Mouse (Mus musculus) intestine, postnatal 0 days (tissue): ENCODE results near the gene Slc36a3. TPM values are rescaled to one million over a fixed set of nuclear protein-coding genes. Genes with fewer than 3 reads are reported as not detected.

ENCODE experiments used
- ATAC-seq: fragments of 200-750 bp; cut with Nextera tagmentation; 2 replicates; pipeline ENCODE4 v1.8.0; 2017; ENCODE audit warnings: mild to moderate bottlenecking, moderate TSS enrichment, moderate library complexity
- H3K27ac ChIP-seq: fragments of 300-500 bp; sonication (generic); 2 replicates; pipeline ENCODE4 v1.5.1; 2014; ENCODE audit warnings: mild to moderate bottlenecking, low read depth, low read length, moderate library complexity
- H3K27me3 ChIP-seq: fragments of 300-500 bp; sonication (generic); replicated peaks from 2 replicates; pipeline ENCODE4 v1.6.1; 2014; ENCODE audit warnings: low read length, mixed read lengths; ENCODE audit not compliant: control insufficient read depth, insufficient read depth
- H3K36me3 ChIP-seq: fragments of 300-500 bp; sonication (generic); 2 replicates; pipeline ENCODE4 v1.6.1; 2014; ENCODE audit warnings: mild to moderate bottlenecking, moderate library complexity; ENCODE audit not compliant: control insufficient read depth, insufficient read depth
- H3K4me1 ChIP-seq: fragments of 300-500 bp; sonication (generic); replicated peaks from 2 replicates; pipeline ENCODE4 v1.6.1; 2014; ENCODE audit warnings: antibody characterized with exemption, low read length, mixed read lengths; ENCODE audit not compliant: control insufficient read depth, insufficient read depth
- H3K4me2 ChIP-seq: fragments of 300-500 bp; sonication (generic); replicated peaks from 2 replicates; pipeline ENCODE4 v1.6.1; 2014; ENCODE audit warnings: low read depth, mild to moderate bottlenecking, moderate library complexity
- H3K4me3 ChIP-seq: fragments of 300-500 bp; sonication (generic); 2 replicates; pipeline ENCODE4 v1.5.1; 2014; ENCODE audit warnings: low read depth, low read length
- H3K9ac ChIP-seq: fragments of 300-500 bp; sonication (generic); 2 replicates; pipeline ENCODE4 v1.6.1; 2014; ENCODE audit warnings: mild to moderate bottlenecking, low read depth, low read length
- H3K9me3 ChIP-seq: fragments of 300-500 bp; sonication (generic); 2 replicates; pipeline ENCODE4 v1.6.1; 2016; ENCODE audit warnings: mixed run types; ENCODE audit not compliant: control insufficient read depth
- CTCF ChIP-seq: sonication (generic); IDR thresholded peaks from 2 replicates; pipeline ENCODE4 v1.5.1; 2016; ENCODE audit warnings: low read depth, mild to moderate bottlenecking, control low read depth, antibody characterized with exemption, moderate library complexity
- WGBS: fragments of 180-500 bp; shearing (Covaris S2); extraction: QIAGEN DNeasy Blood & Tissue Kit; methylation state at CpG from one replicate; pipeline ENCODE4 v1.1.7; 2014; 5-methylcytosine and 5-hydroxymethylcytosine counted together
- polyA plus RNA-seq: library from polyadenylated mRNA; unstranded; fragments of >200 nt; fragmentation: Nextera tagmentation; extraction: Ambion mirVana; gene quantifications from 2 replicates; pipeline ENCODE4 v1.2.1, GENCODE M21; 2015

Gene Slc36a3
- polyA plus RNA-seq, 1 experiment from 2014 or later = not detected

GRCm38 (mm10) chr11:55128411-55128810, 23.1 kb downstream of the Slc36a3 start:
- Histone ChIP-seq H3K27me3 (no peaks in the 10 kb centered on the region), H3K4me3 (no peak overlapping the region), H3K36me3 (no peaks in the 10 kb centered on the region), H3K9me3 (no peaks in the 10 kb centered on the region), H3K27ac (no peak overlapping the region), H3K9ac (no peak overlapping the region), H3K4me1 (no peaks in the 10 kb centered on the region), H3K4me2 (no peak overlapping the region)
- no peak for ATAC-seq
- TF ChIP-seq CTCF = no peak
- WGBS = 74% methylated on average over 3 of the region's 3 CpGs

GRCm38 (mm10) chr11:55127937-55128336, 23.6 kb downstream of the Slc36a3 start:
- Histone ChIP-seq H3K9me3 (no peaks in the 10 kb centered on the region), H3K27ac (no peak overlapping the region), H3K9ac (no peak overlapping the region), H3K4me1 (no peaks in the 10 kb centered on the region), H3K4me3 (no peak overlapping the region), H3K4me2 (no peak overlapping the region), H3K36me3 (no peaks in the 10 kb centered on the region), H3K27me3 (no peaks in the 10 kb centered on the region)
- TF ChIP-seq CTCF = no peak
- no peak for ATAC-seq
- WGBS = 48% methylated on average over 6 of the region's 6 CpGs

- 61% methylated on average over 3 of the region's 3 CpGs for WGBS
- H3K27ac ChIP-seq = no peak overlapping the region
- no peak overlapping the region for H3K9ac ChIP-seq
- no peaks in the 10 kb centered on the region for H3K9me3 ChIP-seq
- no peaks in the 10 kb centered on the region for H3K36me3 ChIP-seq
- TF ChIP-seq CTCF = no peak
- H3K4me1 ChIP-seq = no peaks in the 10 kb centered on the region
- ATAC-seq = no peak
- no peaks in the 10 kb centered on the region for H3K27me3 ChIP-seq
- no peak overlapping the region for H3K4me2 ChIP-seq
- H3K4me3 ChIP-seq = no peak overlapping the region
Measured at GRCm38 (mm10) chr11:55126663-55127062, 24.8 kb downstream of the Slc36a3 start.

- no peaks in the 10 kb centered on the region for H3K4me1 ChIP-seq
- no peaks in the 10 kb centered on the region for H3K36me3 ChIP-seq
- no peak for ATAC-seq
- 88% methylated on average over 1 of the region's 1 CpGs for WGBS
- H3K27me3 ChIP-seq = no peaks in the 10 kb centered on the region
- H3K9ac ChIP-seq = no peak overlapping the region
- no peak overlapping the region for H3K27ac ChIP-seq
- H3K9me3 ChIP-seq = peaks cover 4% of the 10 kb centered on the region; the same call in 1 of the 2 replicates
- H3K4me3 ChIP-seq = no peak overlapping the region
- no peak for TF ChIP-seq CTCF
- no peak overlapping the region for H3K4me2 ChIP-seq
Measured at GRCm38 (mm10) chr11:55121430-55121829, 30.1 kb downstream of the Slc36a3 start.

- Histone ChIP-seq H3K4me3 (no peak overlapping the region), H3K36me3 (no peaks in the 10 kb centered on the region), H3K27me3 (no peaks in the 10 kb centered on the region), H3K27ac (no peak overlapping the region), H3K9ac (no peak overlapping the region), H3K4me1 (no peaks in the 10 kb centered on the region), H3K9me3 (peaks cover 4% of the 10 kb centered on the region; the same call in 1 of the 2 replicates), H3K4me2 (no peak overlapping the region)
- TF ChIP-seq CTCF = no peak
- WGBS = 62% methylated on average over 8 of the region's 8 CpGs
- ATAC-seq = no peak
Measured at GRCm38 (mm10) chr11:55120821-55121271, 30.7 kb downstream of the Slc36a3 start.

- peaks cover 4% of the 10 kb centered on the region; the same call in 1 of the 2 replicates for H3K9me3 ChIP-seq
- H3K36me3 ChIP-seq = no peaks in the 10 kb centered on the region
- H3K27me3 ChIP-seq = no peaks in the 10 kb centered on the region
- no peak overlapping the region for H3K4me2 ChIP-seq
- no peak for ATAC-seq
- no peak overlapping the region for H3K4me3 ChIP-seq
- H3K9ac ChIP-seq = no peak overlapping the region
- no peaks in the 10 kb centered on the region for H3K4me1 ChIP-seq
- H3K27ac ChIP-seq = no peak overlapping the region
- no peak for TF ChIP-seq CTCF
Measured at GRCm38 (mm10) chr11:55120279-55120678, 31.2 kb downstream of the Slc36a3 start.

- no peak overlapping the region for H3K4me3 ChIP-seq
- no peak overlapping the region for H3K4me2 ChIP-seq
- no peak overlapping the region for H3K27ac ChIP-seq
- H3K9ac ChIP-seq = no peak overlapping the region
- H3K27me3 ChIP-seq = no peaks in the 10 kb centered on the region
- H3K4me1 ChIP-seq = no peaks in the 10 kb centered on the region
- no peak for ATAC-seq
- no peaks in the 10 kb centered on the region for H3K36me3 ChIP-seq
- no peak for TF ChIP-seq CTCF
- WGBS = 91% methylated on average over 2 of the region's 2 CpGs
- peaks cover 4% of the 10 kb centered on the region; the same call in 1 of the 2 replicates for H3K9me3 ChIP-seq
Measured at GRCm38 (mm10) chr11:55117031-55117430, 34.5 kb downstream of the Slc36a3 start.
